Mouse (Mus musculus) forebrain, embryonic 13.5 days (tissue): ENCODE results near the gene Egf. TPM values are rescaled to one million over a fixed set of nuclear protein-coding genes. Genes with fewer than 3 reads are reported as not detected.
"Not testable (repeated sequence)": the region's sequence is repeated elsewhere in the genome, so short reads cannot be mapped to it uniquely, and the experiment has no call there.

Experiments used
- ATAC-seq: fragments of 200-750 bp; cut with Nextera tagmentation; 2 replicates; pipeline ENCODE4 v1.8.0; 2017
- H3K27ac ChIP-seq: fragments of 300-500 bp; sonication (generic); 2 replicates; pipeline ENCODE4 v1.5.1; 2015; ENCODE audit warnings: inconsistent platforms, mild to moderate bottlenecking, moderate library complexity
- H3K27me3 ChIP-seq: fragments of 300-500 bp; sonication (generic); 2 replicates; pipeline ENCODE4 v1.6.1; 2015; ENCODE audit warnings: mild to moderate bottlenecking, inconsistent platforms
- H3K36me3 ChIP-seq: fragments of 300-500 bp; sonication (generic); 2 replicates; pipeline ENCODE4 v1.6.1; 2015; ENCODE audit warnings: mild to moderate bottlenecking, inconsistent platforms; ENCODE audit not compliant: poor library complexity, severe bottlenecking
- H3K4me1 ChIP-seq: fragments of 300-500 bp; sonication (generic); 2 replicates; pipeline ENCODE4 v1.6.1; 2015; ENCODE audit warnings: inconsistent platforms
- H3K4me2 ChIP-seq: fragments of 300-500 bp; sonication (generic); 2 replicates; pipeline ENCODE4 v1.6.1; 2015; ENCODE audit warnings: inconsistent platforms, mild to moderate bottlenecking, moderate library complexity
- H3K4me3 ChIP-seq: fragments of 300-500 bp; sonication (generic); 2 replicates; pipeline ENCODE4 v1.5.1; 2015; ENCODE audit warnings: mild to moderate bottlenecking, inconsistent platforms
- H3K9ac ChIP-seq: fragments of 300-500 bp; sonication (generic); 2 replicates; pipeline ENCODE4 v1.6.1; 2015; ENCODE audit warnings: mild to moderate bottlenecking, inconsistent platforms
- H3K9me3 ChIP-seq: fragments of 300-500 bp; sonication (generic); replicated peaks from 2 replicates; pipeline ENCODE4 v1.6.1; 2016; ENCODE audit warnings: inconsistent platforms
- WGBS: fragments of 180-500 bp; shearing (Covaris S2); methylation state at CpG from one replicate; pipeline ENCODE4 v1.1.7; 2015; 5-methylcytosine and 5-hydroxymethylcytosine counted together
- polyA plus RNA-seq: library from polyadenylated mRNA; unstranded; fragments of >200 nt; fragmentation: Nextera tagmentation; extraction: Ambion mirVana; gene quantifications from 2 replicates; pipeline ENCODE4 v1.2.1, GENCODE M21; 2015

Egf gene
- polyA plus RNA-seq = 1.7 and 2.0 TPM in 2 replicates

DNA sequence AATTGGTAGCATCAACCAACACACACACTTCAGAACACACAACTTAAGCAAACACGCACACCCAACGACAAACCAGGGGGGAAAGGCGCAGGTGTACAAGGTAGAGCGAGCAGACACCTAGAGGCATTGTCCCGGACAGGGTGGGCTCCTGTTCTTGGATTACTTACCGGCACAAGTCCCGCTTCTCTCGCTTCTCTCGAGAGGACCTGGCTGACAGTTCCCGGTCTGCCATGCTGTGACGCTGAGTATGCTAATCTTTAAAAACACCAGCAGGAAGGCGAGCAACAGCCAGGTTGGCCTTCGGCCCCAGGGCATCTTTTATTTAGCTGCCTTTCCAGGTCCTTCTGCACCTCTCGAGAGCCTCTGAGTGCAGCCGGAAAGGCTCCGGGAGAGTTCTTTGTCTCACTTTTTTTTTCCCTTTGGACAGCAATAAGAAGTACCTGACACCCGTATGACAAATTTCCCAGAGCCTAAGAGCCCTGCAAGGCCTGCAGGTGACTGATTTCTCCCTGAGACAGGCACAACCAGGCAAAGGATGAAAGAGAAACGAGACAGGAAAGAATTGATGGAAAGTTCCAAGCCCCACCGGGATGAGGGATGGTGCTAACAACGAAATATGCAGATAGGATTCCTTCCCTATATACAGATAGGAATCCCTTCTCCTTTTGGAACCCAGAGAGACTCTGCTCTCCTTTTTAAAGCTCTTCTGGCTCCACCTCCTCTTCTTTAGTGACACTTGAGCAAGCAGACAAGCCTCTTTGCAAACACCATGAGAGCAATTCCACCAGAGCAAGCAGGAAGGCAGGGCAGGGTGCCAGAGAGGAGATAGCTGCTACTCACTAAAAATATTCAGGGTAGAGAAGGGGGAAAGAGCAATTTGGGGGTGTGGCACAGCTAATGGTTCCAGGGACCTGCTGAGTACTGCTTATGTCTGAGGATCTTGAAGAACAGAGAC, at the start of gene Egf:
Gene Egf (minus strand): TSS at position 667 of the 955 bp plus-strand sequence.
- peak within 1 kb of the TSS; percentile 28 for H3K4me3 ChIP-seq
- no peak within 1 kb of the TSS for H3K9ac ChIP-seq
- peak; percentile 72 for ATAC-seq

DNA sequence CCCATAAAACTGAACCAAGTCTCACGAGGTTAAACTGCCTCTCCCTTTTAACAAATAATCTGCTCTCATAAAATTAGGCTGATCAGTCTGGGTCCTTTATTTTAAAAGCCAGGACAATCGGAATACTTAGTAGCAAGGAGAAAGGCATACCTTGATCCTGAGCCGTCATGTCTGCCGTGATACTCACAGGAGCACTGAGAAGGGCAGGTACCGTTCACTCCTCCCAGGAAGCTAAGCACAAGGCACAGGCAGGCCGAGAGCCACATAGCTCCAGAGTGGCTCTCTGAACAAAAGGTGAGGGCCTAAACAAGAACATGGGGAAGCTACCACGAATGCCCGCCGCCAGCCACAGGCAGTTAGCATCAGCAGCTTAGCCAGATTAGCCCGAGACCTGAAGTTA, 48.6 kb upstream of the Egf start, which contains the start of gene Lrit3:
Gene Lrit3 (minus strand): TSS at position 266 of the 400 bp plus-strand sequence.
- Histone ChIP-seq H3K9ac (no peak within 1 kb of the TSS), H3K27me3 (no peaks in the 10 kb centered on the region), H3K4me3 (no peak within 1 kb of the TSS), H3K36me3 (no peaks in the 10 kb centered on the region), H3K27ac (no peak within 1 kb of the TSS), H3K4me2 (no peak within 1 kb of the TSS), H3K4me1 (no peaks in the 10 kb centered on the region), H3K9me3 (no peaks in the 10 kb centered on the region)
- no peak for ATAC-seq
- WGBS = 76% methylated on average over 10 of the region's 10 CpGs

More for the DNA sequence above, at the start of gene Egf:
- Histone ChIP-seq H3K36me3 (no peaks in the 10 kb centered on the region), H3K27me3 (0 out of 2 replicates have a peak, but pooled peaks cover 8% of the 10 kb centered on the region), H3K4me2 (peak within 1 kb of the TSS; percentile 57), H3K27ac (no peak within 1 kb of the TSS), H3K9me3 (no peaks in the 10 kb centered on the region), H3K4me1 (peaks cover 13% of the 10 kb centered on the region)
- 9% methylated on average over 20 of the region's 20 CpGs for WGBS

DNA sequence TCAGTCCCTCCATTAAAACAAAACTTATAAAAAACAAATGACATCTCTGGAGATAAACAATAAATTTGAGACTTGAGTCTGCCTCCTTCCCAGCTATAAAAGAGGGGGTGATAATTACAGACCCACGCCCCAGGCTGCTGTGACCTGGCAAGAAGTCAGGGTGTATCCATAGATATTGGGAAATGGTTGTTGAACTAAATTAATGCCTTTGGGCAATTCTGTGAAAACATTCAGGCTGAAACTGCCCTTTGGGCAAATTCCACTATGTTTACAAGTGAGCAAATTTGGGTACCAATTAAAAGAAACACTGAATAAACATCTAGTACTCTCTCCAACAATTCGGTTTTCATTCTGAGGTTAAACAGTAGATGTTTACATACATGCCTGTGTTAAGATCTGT, 43.9 kb upstream of the Egf start:
- H3K9ac ChIP-seq = no peak overlapping the region
- H3K36me3 ChIP-seq = no peaks in the 10 kb centered on the region
- no peaks in the 10 kb centered on the region for H3K9me3 ChIP-seq
- H3K4me2 ChIP-seq = no peak overlapping the region
- no peaks in the 10 kb centered on the region for H3K4me1 ChIP-seq
- 88% methylated on average over 2 of the region's 2 CpGs for WGBS
- no peak overlapping the region for H3K4me3 ChIP-seq
- H3K27me3 ChIP-seq = no peaks in the 10 kb centered on the region
- no peak overlapping the region for H3K27ac ChIP-seq
- ATAC-seq = no peak

DNA sequence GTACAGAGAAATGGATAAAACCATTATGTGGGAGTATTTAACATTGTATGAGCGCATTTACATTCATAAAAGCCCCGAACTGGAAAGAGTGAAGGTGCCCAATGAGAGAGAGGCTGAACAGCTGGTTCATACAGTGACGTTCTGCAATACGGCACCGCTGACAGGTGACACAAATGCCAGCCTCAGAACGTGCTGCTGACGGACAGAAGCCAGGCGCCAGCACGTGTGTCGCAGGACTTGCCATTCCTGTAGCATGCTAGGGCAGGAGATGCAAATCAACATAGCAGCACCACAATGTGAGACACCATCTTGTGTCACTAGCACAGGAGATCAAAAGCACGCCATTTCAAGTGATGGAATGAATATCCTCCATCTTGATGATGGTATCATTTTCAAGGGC, 43.4 kb upstream of the Egf start:
- no peak overlapping the region for H3K4me2 ChIP-seq
- WGBS = 84% methylated on average over 11 of the region's 11 CpGs

DNA sequence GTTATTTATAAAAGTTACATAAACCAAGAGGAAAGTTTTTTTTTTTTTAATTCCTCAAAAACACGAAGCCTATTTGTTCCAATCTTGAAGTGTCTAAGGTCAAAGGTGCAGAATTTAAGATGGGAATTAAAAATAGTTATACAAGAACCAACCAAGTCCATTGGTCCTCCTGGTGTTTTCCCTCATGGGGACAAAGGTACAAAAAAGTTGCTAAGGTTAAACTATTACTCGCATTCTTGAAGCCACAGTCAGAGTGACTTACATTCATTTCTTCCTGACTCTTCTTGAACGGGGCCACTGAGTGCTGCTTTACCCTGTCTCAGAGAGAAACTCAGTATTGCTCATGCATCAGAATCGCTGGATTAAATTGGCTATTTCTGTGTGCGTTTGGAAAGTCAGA, 42.2 kb upstream of the Egf start:
- no peaks in the 10 kb centered on the region for H3K9me3 ChIP-seq
- no peak overlapping the region for H3K27ac ChIP-seq
- no peak overlapping the region for H3K9ac ChIP-seq
- 76% methylated on average over 5 of the region's 5 CpGs for WGBS
- no peak overlapping the region for H3K4me3 ChIP-seq
- ATAC-seq = no peak
- H3K4me2 ChIP-seq = no peak overlapping the region
- no peaks in the 10 kb centered on the region for H3K4me1 ChIP-seq
- no peaks in the 10 kb centered on the region for H3K36me3 ChIP-seq
- no peaks in the 10 kb centered on the region for H3K27me3 ChIP-seq

More for the DNA sequence above, 43.4 kb upstream of the Egf start:
- H3K36me3 ChIP-seq = no peaks in the 10 kb centered on the region
- H3K27me3 ChIP-seq = no peaks in the 10 kb centered on the region
- no peaks in the 10 kb centered on the region for H3K4me1 ChIP-seq
- ATAC-seq = no peak
- H3K4me3 ChIP-seq = no peak overlapping the region
- H3K27ac ChIP-seq = no peak overlapping the region
- no peaks in the 10 kb centered on the region for H3K9me3 ChIP-seq
- H3K9ac ChIP-seq = no peak overlapping the region

DNA sequence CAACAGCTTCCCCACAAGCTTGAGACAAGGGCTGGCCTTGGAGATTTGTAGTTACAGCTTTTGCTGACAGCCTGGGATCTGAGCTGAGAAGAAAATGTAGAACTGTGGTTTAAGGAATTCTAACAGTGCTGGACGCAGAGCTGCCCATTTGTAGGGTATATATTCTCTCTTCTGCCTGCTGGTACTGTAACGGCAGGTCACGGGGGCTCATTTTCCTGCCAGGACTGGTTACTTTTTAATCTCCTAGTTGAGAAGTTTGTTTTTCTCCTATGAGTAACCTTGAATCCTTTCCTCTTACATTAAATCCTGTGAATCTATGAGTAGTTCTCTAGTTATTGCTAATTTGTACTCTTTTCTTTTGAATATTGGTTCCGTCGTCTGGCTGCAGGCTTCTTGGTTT, 38.7 kb upstream of the Egf start:
- no peaks in the 10 kb centered on the region for H3K27me3 ChIP-seq
- H3K9ac ChIP-seq = no peak overlapping the region
- H3K36me3 ChIP-seq = no peaks in the 10 kb centered on the region
- H3K4me3 ChIP-seq = no peak overlapping the region
- WGBS = 86% methylated on average over 5 of the region's 5 CpGs
- H3K4me1 ChIP-seq = no peaks in the 10 kb centered on the region
- ATAC-seq = no peak
- no peaks in the 10 kb centered on the region for H3K9me3 ChIP-seq
- no peak overlapping the region for H3K27ac ChIP-seq
- H3K4me2 ChIP-seq = no peak overlapping the region

DNA sequence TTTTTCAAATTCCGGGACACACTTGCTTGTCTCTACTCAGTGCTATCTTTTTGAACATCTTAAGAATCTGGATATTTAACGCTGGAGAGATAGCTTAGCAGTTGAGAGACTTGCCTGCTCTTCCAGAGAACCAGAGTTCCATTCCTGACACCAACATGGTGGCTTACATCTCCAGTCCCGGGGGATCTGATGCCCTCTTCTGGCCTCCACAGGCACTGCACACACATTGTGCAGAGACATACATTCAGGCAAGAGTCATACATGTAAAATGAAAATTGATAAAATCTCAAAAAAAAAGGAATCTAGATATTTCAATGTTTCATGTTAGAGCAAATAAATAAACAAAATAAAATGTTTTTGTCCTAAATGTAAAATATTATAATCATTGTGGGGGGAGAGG, 27.6 kb upstream of the Egf start:
- Histone ChIP-seq H3K27me3 (no peaks in the 10 kb centered on the region), H3K4me3 (no peak overlapping the region), H3K4me1 (no peaks in the 10 kb centered on the region), H3K27ac (no peak overlapping the region), H3K36me3 (no peaks in the 10 kb centered on the region), H3K9ac (no peak overlapping the region), H3K4me2 (no peak overlapping the region), H3K9me3 (no peaks in the 10 kb centered on the region)
- WGBS = 94% methylated on average over 3 of the region's 3 CpGs
- ATAC-seq = no peak

DNA sequence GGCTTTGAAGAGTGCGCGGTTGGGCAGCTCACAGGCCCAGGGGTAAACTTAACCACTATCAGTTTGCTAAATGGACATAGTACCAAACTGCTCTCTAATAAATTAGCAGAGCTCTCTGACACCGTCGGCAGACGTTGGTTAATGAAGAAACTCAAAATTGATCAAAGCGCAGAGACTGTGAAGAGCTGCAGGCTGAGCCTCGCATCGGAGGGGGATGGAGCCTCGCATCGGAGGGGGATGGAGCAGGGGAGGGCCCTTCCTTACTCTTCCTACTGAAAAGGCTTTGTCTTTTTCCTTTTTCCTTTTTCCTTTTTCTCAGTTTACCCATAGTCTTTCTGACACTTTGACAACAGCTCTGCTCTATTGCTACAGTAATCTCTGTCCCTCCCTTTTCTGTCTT, 26.3 kb upstream of the Egf start:
- Histone ChIP-seq H3K9ac (no peak overlapping the region), H3K4me2 (no peak overlapping the region), H3K27me3 (no peaks in the 10 kb centered on the region), H3K27ac (no peak overlapping the region), H3K4me3 (no peak overlapping the region), H3K36me3 (no peaks in the 10 kb centered on the region), H3K9me3 (no peaks in the 10 kb centered on the region), H3K4me1 (no peaks in the 10 kb centered on the region)
- no peak for ATAC-seq
- 31% methylated on average over 10 of the region's 10 CpGs for whole genome bisulfite sequencing

DNA sequence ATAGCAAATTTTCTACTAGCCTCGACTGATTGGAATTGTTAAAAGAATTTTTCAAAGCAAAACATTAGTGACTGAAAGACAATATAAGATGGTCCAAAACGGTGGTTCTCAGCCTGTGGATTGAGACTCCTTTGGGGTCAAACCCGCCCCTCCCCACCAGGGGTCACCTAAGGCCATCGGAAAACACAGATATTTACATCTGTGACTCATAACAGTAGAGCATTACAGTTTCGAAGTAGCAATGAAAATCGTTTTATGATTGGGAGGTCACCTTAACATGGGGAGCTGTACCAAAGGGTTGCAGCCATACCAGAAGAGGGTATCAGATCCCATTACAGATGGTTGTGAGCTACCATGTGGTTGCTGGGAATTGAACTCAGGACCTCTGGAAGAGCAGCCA, 16.1 kb upstream of the Egf start:
- ATAC-seq = no peak
- Histone ChIP-seq H3K4me1 (no peaks in the 10 kb centered on the region), H3K9ac (no peak overlapping the region), H3K36me3 (no peaks in the 10 kb centered on the region), H3K9me3 (no peaks in the 10 kb centered on the region), H3K4me2 (no peak overlapping the region), H3K27me3 (no peaks in the 10 kb centered on the region), H3K4me3 (no peak overlapping the region), H3K27ac (no peak overlapping the region)
- WGBS = 85% methylated on average over 6 of the region's 6 CpGs

DNA sequence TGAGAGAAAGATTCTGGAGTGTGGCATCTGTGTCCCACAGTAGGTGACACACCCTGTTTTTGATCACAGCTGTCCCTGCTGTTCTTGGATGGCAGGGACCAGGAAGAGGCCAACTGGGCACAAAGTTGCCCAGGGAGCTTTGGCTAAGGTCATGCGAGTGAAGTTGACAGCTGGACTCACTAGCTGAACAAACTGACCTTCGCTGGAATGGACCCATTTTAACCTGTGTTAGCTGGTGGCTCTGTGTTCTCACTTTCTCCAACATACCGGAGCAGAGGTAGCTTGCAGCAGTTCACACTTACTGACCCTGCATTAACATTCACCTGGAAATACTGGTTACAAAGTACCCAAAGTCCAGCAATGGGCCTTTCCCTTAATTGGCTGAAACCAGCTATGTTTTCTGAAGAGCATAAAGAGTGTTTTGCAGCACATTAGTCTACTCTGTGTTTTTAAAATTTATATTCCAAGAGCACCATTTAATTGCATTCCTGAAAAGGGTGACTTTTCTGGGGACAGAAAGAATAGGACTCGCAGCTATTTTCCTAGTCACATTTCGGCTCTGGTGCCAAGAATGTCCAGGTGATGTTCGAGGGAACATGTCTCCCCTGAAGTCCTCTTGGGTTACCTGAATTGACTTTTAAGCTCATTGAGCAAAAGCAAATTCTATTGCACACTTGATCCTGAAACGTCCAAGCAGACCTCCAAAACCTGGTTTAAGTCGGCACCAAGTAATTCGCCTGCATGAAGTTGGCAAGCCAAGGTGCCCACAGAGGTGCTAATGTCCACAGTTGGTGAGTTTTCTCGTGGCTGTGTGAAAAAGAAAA, 12.1 kb upstream of the Egf start:
- Histone ChIP-seq H3K9ac (no peak overlapping the region), H3K27ac (no peak overlapping the region), H3K36me3 (no peaks in the 10 kb centered on the region), H3K4me3 (no peak overlapping the region), H3K9me3 (no peaks in the 10 kb centered on the region), H3K27me3 (no peaks in the 10 kb centered on the region), H3K4me1 (no peaks in the 10 kb centered on the region), H3K4me2 (no peak overlapping the region)
- ATAC-seq = no peak
- WGBS = 85% methylated on average over 10 of the region's 10 CpGs

DNA sequence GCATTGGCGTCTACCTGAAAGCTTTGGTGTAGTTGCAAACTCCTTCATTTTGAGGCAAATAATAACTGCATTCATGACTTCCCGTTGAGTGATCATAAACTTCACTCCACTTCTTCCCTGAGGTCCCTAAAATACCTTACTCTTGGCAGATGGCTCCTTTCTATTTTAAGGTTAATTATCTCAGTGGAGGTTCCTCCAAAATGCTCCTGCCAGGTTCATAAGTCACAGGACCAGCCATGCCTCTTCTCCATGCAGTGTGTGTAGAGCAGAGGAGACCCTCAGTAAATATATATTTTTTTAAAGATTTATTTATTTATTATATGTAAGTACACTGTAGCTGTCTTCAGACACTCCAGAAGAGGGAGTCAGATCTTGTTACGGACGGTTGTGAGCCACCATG, 11.0 kb upstream of the Egf start:
- Histone ChIP-seq H3K4me3 (no peak overlapping the region), H3K9me3 (no peaks in the 10 kb centered on the region), H3K27ac (no peak overlapping the region), H3K36me3 (no peaks in the 10 kb centered on the region), H3K4me1 (no peaks in the 10 kb centered on the region), H3K9ac (no peak overlapping the region), H3K27me3 (no peaks in the 10 kb centered on the region), H3K4me2 (no peak overlapping the region)
- no peak for ATAC-seq
- WGBS = 88% methylated on average over 4 of the region's 4 CpGs

DNA sequence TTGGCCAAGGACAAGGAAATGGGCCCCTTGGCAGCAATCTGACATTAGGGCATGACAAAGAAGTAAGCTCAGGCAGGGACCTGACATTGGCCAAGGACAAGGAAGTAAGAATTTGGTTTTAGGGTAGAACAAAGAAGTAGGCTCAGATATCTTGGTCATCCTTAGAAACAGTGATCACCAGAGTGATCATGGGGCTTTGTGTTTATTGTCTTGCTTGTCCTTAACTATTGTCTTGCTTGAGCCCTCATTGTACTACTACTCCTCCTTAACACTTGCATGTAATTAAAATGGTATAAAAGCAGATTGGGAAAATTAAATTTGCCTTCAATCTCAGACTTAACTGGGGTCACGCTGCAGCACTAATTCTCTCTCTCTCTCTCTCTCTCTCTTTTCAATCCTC, 2.5 kb upstream of the Egf start:
- not testable (repeated sequence) for H3K36me3 ChIP-seq, ATAC-seq, H3K4me2 ChIP-seq, H3K4me3 ChIP-seq, H3K27me3 ChIP-seq, H3K27ac ChIP-seq, H3K9me3 ChIP-seq, H3K9ac ChIP-seq
- 78% methylated on average over 1 of the region's 1 CpGs for WGBS
- peaks cover 13% of the 10 kb centered on the region for H3K4me1 ChIP-seq
